In genomic region chr19:46445641-46446040, GRCm38 (mm10) we compare ENCODE assay signal across 12 mouse cellular contexts. TPM values are rescaled to one million over a fixed set of nuclear protein-coding genes. Genes with fewer than 3 reads are reported as not detected.
DNase-seq lines count a peak whose midpoint lies in the region; ATAC-seq and TF ChIP-seq lines count a peak whose summit lies in the region.
"Had no signal": no experiment of that assay in that cellular context is flagged by ENCODE, and none has a peak within 500 bp of the region (broad histone marks: within the 10 kb centered on the region; RNA-seq: fewer than 3 reads in every experiment).

No protein-coding gene starts in this region.

- 0 out of 2 replicates have a peak overlapping the region, but pooled peaks have one; percentile 10 for H3K9ac ChIP-seq in hindbrain, embryonic 16.5 days (ENCODE audit: low read depth, low read length)
- no peak overlapping the region for H3K9ac ChIP-seq in hindbrain, embryonic 13.5 days
- H3K9ac ChIP-seq: limb, embryonic 12.5 days; stomach, embryonic 15.5 days had no signal

- no peaks in the 10 kb centered on the region for H3K36me3 ChIP-seq in hindbrain, embryonic 16.5 days (ENCODE audit: control insufficient read depth, insufficient read depth, low read length)
- no peaks in the 10 kb centered on the region for H3K36me3 ChIP-seq in hindbrain, embryonic 13.5 days
- H3K36me3 ChIP-seq in embryonic facial prominence, embryonic 10.5 days (replicated peaks), result peaks cover 5% of the 10 kb centered on the region
- no peaks in the 10 kb centered on the region for H3K36me3 ChIP-seq in myocyte (ENCODE audit: control insufficient read depth, insufficient read depth)
- H3K36me3 ChIP-seq: stomach, embryonic 15.5 days had no signal

- peaks cover 23% of the 10 kb centered on the region for H3K4me1 ChIP-seq in hindbrain, embryonic 16.5 days (ENCODE audit: control insufficient read depth, insufficient read depth, low read depth, low read length)
- peaks cover 47% of the 10 kb centered on the region for H3K4me1 ChIP-seq in hindbrain, embryonic 13.5 days (replicated peaks)
- H3K4me1 ChIP-seq in embryonic facial prominence, embryonic 10.5 days, result peaks cover 59% of the 10 kb centered on the region

- H3K9me3 ChIP-seq in hindbrain, embryonic 16.5 days (ENCODE audit: control insufficient read depth, low read length), result no peaks in the 10 kb centered on the region
- H3K9me3 ChIP-seq in hindbrain, embryonic 13.5 days, result no peaks in the 10 kb centered on the region
- no peaks in the 10 kb centered on the region for H3K9me3 ChIP-seq in embryonic facial prominence, embryonic 10.5 days
- H3K9me3 ChIP-seq: limb, embryonic 12.5 days; stomach, embryonic 15.5 days had no signal

- H3K4me3 ChIP-seq in hindbrain, embryonic 16.5 days (ENCODE audit: low read length), result no peak overlapping the region
- no peak overlapping the region for H3K4me3 ChIP-seq in hindbrain, embryonic 13.5 days
- H3K4me3 ChIP-seq in embryonic facial prominence, embryonic 10.5 days, result 0 out of 2 replicates have a peak overlapping the region, but pooled peaks have one; percentile 2
- H3K4me3 ChIP-seq in myocyte, result no peak overlapping the region
- H3K4me3 ChIP-seq: limb, embryonic 12.5 days; stomach, embryonic 15.5 days had no signal

- no peak for ATAC-seq in hindbrain, embryonic 16.5 days
- no peak for ATAC-seq in hindbrain, embryonic 13.5 days (ENCODE audit: low FRiP score)

- H3K4me2 ChIP-seq in hindbrain, embryonic 16.5 days (ENCODE audit: low read length), result no peak overlapping the region
- no peak overlapping the region for H3K4me2 ChIP-seq in hindbrain, embryonic 13.5 days
- no peak overlapping the region for H3K4me2 ChIP-seq in myocyte (ENCODE audit: low read depth)
- H3K4me2 ChIP-seq: limb, embryonic 12.5 days; stomach, embryonic 15.5 days had no signal

- H3K79me2 ChIP-seq in myocyte (ENCODE audit: control insufficient read depth, insufficient read depth), result peaks cover 28% of the 10 kb centered on the region

- TF ChIP-seq POLR2A in myocyte (IDR thresholded peaks at IDR 0.05; ENCODE audit: insufficient read length, low read depth), result peak; percentile 15

- H3ac ChIP-seq in myocyte (ENCODE audit: control insufficient read depth, insufficient read length), result no peak overlapping the region

- H3K27me3 ChIP-seq in hindbrain, embryonic 16.5 days (replicated peaks; ENCODE audit: control insufficient read depth, insufficient read depth, low read length), result no peaks in the 10 kb centered on the region
- no peaks in the 10 kb centered on the region for H3K27me3 ChIP-seq in hindbrain, embryonic 13.5 days
- H3K27me3 ChIP-seq in embryonic facial prominence, embryonic 10.5 days (replicated peaks; ENCODE audit: low read depth, poor library complexity, severe bottlenecking), result no peaks in the 10 kb centered on the region
- H3K27me3 ChIP-seq in myocyte (ENCODE audit: control insufficient read depth, insufficient read depth, insufficient read length), result no peaks in the 10 kb centered on the region
- H3K27me3 ChIP-seq: limb, embryonic 12.5 days; stomach, embryonic 15.5 days had no signal

- 62% methylated on average over 6 of the region's 6 CpGs for WGBS in hindbrain, embryonic 16.5 days
- WGBS in hindbrain, embryonic 13.5 days, result 58% methylated on average over 6 of the region's 6 CpGs
- WGBS in embryonic facial prominence, embryonic 10.5 days, result 64% methylated on average over 6 of the region's 6 CpGs

- DNase-seq in lung, postnatal 10 days, result peak; percentile 31
- no peak for DNase-seq in lung, postnatal 25 days (ENCODE audit: low spot score)
- DNase-seq in embryonic facial prominence, embryonic 10.5 days (ENCODE audit: low spot score), result no peak
- DNase-seq in layer of hippocampus, adult 18-20 months (ENCODE audit: low spot score in 2 of 2), result no peak
- DNase-seq: adrenal gland, postnatal 14 days; gastrocnemius, postnatal 36 days; thymus, postnatal 4 days had no signal

- H3K27ac ChIP-seq in hindbrain, embryonic 16.5 days (ENCODE audit: low read depth, low read length), result no peak overlapping the region
- no peak overlapping the region for H3K27ac ChIP-seq in hindbrain, embryonic 13.5 days
- H3K27ac ChIP-seq in embryonic facial prominence, embryonic 10.5 days (replicated peaks), result no peak overlapping the region
- H3K27ac ChIP-seq: limb, embryonic 12.5 days; stomach, embryonic 15.5 days had no signal

TF ChIP-seq in myocyte, 11 proteins besides CTCF, POLR2A, EP300 and RAD21:
- TF ChIP-seq E2F4 (IDR thresholded peaks at IDR 0.05; ENCODE audit: insufficient read depth) (no peak), POLR2AphosphoS2 (IDR thresholded peaks at IDR 0.05; ENCODE audit: insufficient read length, low read depth) (no peak), TCF3 (IDR thresholded peaks at IDR 0.05; ENCODE audit: insufficient read length, low read depth) (no peak), MYOG (IDR thresholded peaks at IDR 0.05; ENCODE audit: control insufficient read depth in 1 of 3, insufficient read depth in 1 of 3, insufficient read length in 2 of 3, low read depth in 2 of 3) (no peak), MYOD1 (IDR thresholded peaks at IDR 0.05; ENCODE audit: control insufficient read depth in 1 of 3, insufficient read length in 2 of 3, low read depth in 2 of 3) (no peak), TCF12 (IDR thresholded peaks at IDR 0.05; ENCODE audit: insufficient read depth, poor library complexity, severe bottlenecking) (no peak), CEBPB (IDR thresholded peaks at IDR 0.05; ENCODE audit: insufficient read depth, poor library complexity, severe bottlenecking) (no peak), USF1 (IDR thresholded peaks at IDR 0.05; ENCODE audit: low read depth) (no peak), REST (IDR thresholded peaks at IDR 0.05; ENCODE audit: insufficient read depth, insufficient read length) (no peak)

RNA-seq across cellular contexts. Expression of gene Sufu, which starts 48.9 kb away (rescaled TPM):
- polyA plus RNA-seq in hindbrain, embryonic 16.5 days (2015; fragmentation: Nextera tagmentation; extraction: Ambion mirVana), result 19.8 and 24.2 TPM in 2 replicates
- polyA plus RNA-seq in hindbrain, embryonic 13.5 days (2015; fragmentation: Nextera tagmentation; extraction: Ambion mirVana), result 25.0 and 26.3 TPM in 2 replicates
- polyA plus RNA-seq in embryonic facial prominence, embryonic 10.5 days (2016; fragmentation: Nextera tagmentation; extraction: Ambion mirVana), result 50.5 and 53.4 TPM in 2 replicates
- 16.6 TPM for polyA plus RNA-seq in myocyte (2012; fragmentation: generic; extraction: Trizol)
- total RNA-seq in layer of hippocampus, adult 18-20 months (2021), result 10 to 100 TPM; 20.0 to 20.1 TPM

RNA-seq across cellular contexts. Expression of gene Actr1a, which starts 50.1 kb away (rescaled TPM):
- polyA plus RNA-seq in hindbrain, embryonic 16.5 days (2015; fragmentation: Nextera tagmentation; extraction: Ambion mirVana), result 351 and 369 TPM in 2 replicates
- 310 and 317 TPM in 2 replicates for polyA plus RNA-seq in hindbrain, embryonic 13.5 days (2015; fragmentation: Nextera tagmentation; extraction: Ambion mirVana)
- polyA plus RNA-seq in embryonic facial prominence, embryonic 10.5 days (2016; fragmentation: Nextera tagmentation; extraction: Ambion mirVana), result 164 and 170 TPM in 2 replicates
- polyA plus RNA-seq in myocyte (2012; fragmentation: generic; extraction: Trizol), result 117 TPM
- total RNA-seq in layer of hippocampus, adult 18-20 months (2021), result 100 to 1,000 TPM; 192 to 196 TPM

RNA-seq across cellular contexts. Expression of gene Trim8, which starts 55.9 kb away (rescaled TPM):
- 23.4 and 27.6 TPM in 2 replicates for polyA plus RNA-seq in hindbrain, embryonic 16.5 days (2015; fragmentation: Nextera tagmentation; extraction: Ambion mirVana)
- polyA plus RNA-seq in hindbrain, embryonic 13.5 days (2015; fragmentation: Nextera tagmentation; extraction: Ambion mirVana), result 29.7 and 31.6 TPM in 2 replicates
- 19.5 and 20.9 TPM in 2 replicates for polyA plus RNA-seq in embryonic facial prominence, embryonic 10.5 days (2016; fragmentation: Nextera tagmentation; extraction: Ambion mirVana)
- polyA plus RNA-seq in myocyte (2012; fragmentation: generic; extraction: Trizol), result 42.3 TPM
- total RNA-seq in layer of hippocampus, adult 18-20 months (2021), result 100 to 1,000 TPM; 110 to 112 TPM
